In genomic region chr11:97609743-97610142, GRCm38 (mm10) we compare ENCODE assay signal across 24 mouse cellular contexts. TPM values are rescaled to one million over a fixed set of nuclear protein-coding genes. Genes with fewer than 3 reads are reported as not detected.
DNase-seq lines count a peak whose midpoint lies in the region; ATAC-seq lines count a peak whose summit lies in the region.
"Had no signal": no experiment of that assay in that cellular context is flagged by ENCODE, and none has a peak within 500 bp of the region (broad histone marks: within the 10 kb centered on the region; RNA-seq: fewer than 3 reads in every experiment).

No protein-coding gene starts in this region.

- no peaks in the 10 kb centered on the region for H3K27me3 ChIP-seq in hindbrain, embryonic 16.5 days (replicated peaks; ENCODE audit: control insufficient read depth, insufficient read depth, low read length)
- peaks cover 57% of the 10 kb centered on the region for H3K27me3 ChIP-seq in liver, embryonic 12.5 days (replicated peaks)
- H3K27me3 ChIP-seq: midbrain, embryonic 15.5 days had no signal

- H3K27ac ChIP-seq in hindbrain, embryonic 16.5 days (ENCODE audit: low read depth, low read length), result no peak overlapping the region
- no peak overlapping the region for H3K27ac ChIP-seq in liver, embryonic 12.5 days
- H3K27ac ChIP-seq: forebrain, embryonic 10.5 days; limb, embryonic 10.5 days; midbrain, embryonic 15.5 days had no signal

- no peak overlapping the region for H3K9ac ChIP-seq in hindbrain, embryonic 16.5 days (ENCODE audit: low read depth, low read length)
- H3K9ac ChIP-seq in liver, embryonic 12.5 days, result no peak overlapping the region
- H3K9ac ChIP-seq: midbrain, embryonic 15.5 days had no signal

- H3K9me3 ChIP-seq in hindbrain, embryonic 16.5 days (ENCODE audit: control insufficient read depth, low read length), result no peaks in the 10 kb centered on the region
- H3K9me3 ChIP-seq in liver, embryonic 12.5 days (replicated peaks), result no peaks in the 10 kb centered on the region
- H3K9me3 ChIP-seq: forebrain, embryonic 10.5 days; G1E; limb, embryonic 10.5 days; midbrain, embryonic 15.5 days had no signal

- ATAC-seq in hindbrain, embryonic 16.5 days, result no peak
- ATAC-seq in liver, embryonic 12.5 days, result no peak
- ATAC-seq: activated CD4-positive, CD25-positive, alpha-beta regulatory T cell, adult 4 months; inflammation-experienced regulatory T-cells, adult 6 months; midbrain, embryonic 15.5 days had no signal

- H3K4me3 ChIP-seq in hindbrain, embryonic 16.5 days (ENCODE audit: low read length), result no peak overlapping the region
- no peak overlapping the region for H3K4me3 ChIP-seq in liver, embryonic 12.5 days
- H3K4me3 ChIP-seq: forebrain, embryonic 10.5 days; limb, embryonic 10.5 days; midbrain, embryonic 15.5 days; myocyte had no signal

- H3K36me3 ChIP-seq in hindbrain, embryonic 16.5 days (ENCODE audit: control insufficient read depth, insufficient read depth, low read length), result no peaks in the 10 kb centered on the region
- no peaks in the 10 kb centered on the region for H3K36me3 ChIP-seq in liver, embryonic 12.5 days
- H3K36me3 ChIP-seq: forebrain, embryonic 10.5 days; limb, embryonic 10.5 days; midbrain, embryonic 15.5 days had no signal

- 91% methylated on average over 13 of the region's 13 CpGs for WGBS in hindbrain, embryonic 16.5 days
- 75% methylated on average over 13 of the region's 13 CpGs for WGBS in liver, embryonic 12.5 days (ENCODE audit: insufficient replicate concordance)

- peak; percentile 56 for DNase-seq in layer of hippocampus, adult 11-12 months (ENCODE audit: low spot score)
- no peak for DNase-seq in layer of hippocampus, adult 9-10 months (ENCODE audit: low spot score)
- DNase-seq in brain, adult 2 months (ENCODE audit: low read depth, low spot score), result peak; percentile 89
- peak; percentile 74 to 84 for DNase-seq in left cerebral cortex, adult 18-20 months (ENCODE audit: low spot score in 2 of 2)
- DNase-seq in right cerebral cortex, adult 2 months (ENCODE audit: low spot score in 2 of 2), result peak; percentile 80 to 87
- DNase-seq in cerebellum, adult 18-20 months, result no peak
- DNase-seq: adrenal gland, postnatal 10 days; cerebellum, adult 11 months; cerebellum, postnatal 36 days; gastrocnemius, postnatal 25 days; kidney, adult 9 months; kidney, postnatal 25 days; lung, adult 2 months had no signal

- no peaks in the 10 kb centered on the region for H3K4me1 ChIP-seq in hindbrain, embryonic 16.5 days (ENCODE audit: control insufficient read depth, insufficient read depth, low read depth, low read length)
- H3K4me1 ChIP-seq in liver, embryonic 12.5 days, result no peaks in the 10 kb centered on the region
- H3K4me1 ChIP-seq: forebrain, embryonic 10.5 days; limb, embryonic 10.5 days; midbrain, embryonic 15.5 days had no signal

- no peak overlapping the region for H3K4me2 ChIP-seq in hindbrain, embryonic 16.5 days (ENCODE audit: low read length)
- no peak overlapping the region for H3K4me2 ChIP-seq in liver, embryonic 12.5 days
- H3K4me2 ChIP-seq: midbrain, embryonic 15.5 days had no signal

RNA-seq across cellular contexts. Expression of gene Epop, which starts 19.8 kb away (rescaled TPM):
- 100 to 1,000 TPM; 103 to 109 TPM for total RNA-seq in left cerebral cortex, adult 18-20 months (2021)
- polyA plus RNA-seq in hindbrain, embryonic 16.5 days (2015; fragmentation: Nextera tagmentation; extraction: Ambion mirVana), result 1.2 and 1.4 TPM in 2 replicates
- polyA plus RNA-seq in liver, embryonic 12.5 days (2016; fragmentation: Nextera tagmentation; extraction: Ambion mirVana), result 3.6 and 4.1 TPM in 2 replicates

RNA-seq across cellular contexts. Expression of gene Srcin1, which starts 33.8 kb away (rescaled TPM):
- 100 to 1,000 TPM; 246 to 287 TPM for total RNA-seq in left cerebral cortex, adult 18-20 months (2021)
- 8.0 and 8.9 TPM in 2 replicates for polyA plus RNA-seq in hindbrain, embryonic 16.5 days (2015; fragmentation: Nextera tagmentation; extraction: Ambion mirVana)
- 0.01 and 0.10 TPM in 2 replicates for polyA plus RNA-seq in liver, embryonic 12.5 days (2016; fragmentation: Nextera tagmentation; extraction: Ambion mirVana)
- total RNA-seq: megakaryocyte-erythroid progenitor cell, adult 5-6 weeks had no signal
- polyA plus RNA-seq: activated CD4-positive, CD25-positive, alpha-beta regulatory T cell, adult 4 months; heart, postnatal 0 days; inflammation-experienced regulatory T-cells, adult 6 months; myocyte had no signal

RNA-seq across cellular contexts. Expression of gene Mllt6, which starts 53.5 kb away (rescaled TPM):
- 100 to 1,000 TPM; 135 to 149 TPM for total RNA-seq in left cerebral cortex, adult 18-20 months (2021)
- 3.1 and 3.3 TPM in 2 replicates for polyA plus RNA-seq in hindbrain, embryonic 16.5 days (2015; fragmentation: Nextera tagmentation; extraction: Ambion mirVana)
- polyA plus RNA-seq in liver, embryonic 12.5 days (2016; fragmentation: Nextera tagmentation; extraction: Ambion mirVana), result 0.32 and 0.33 TPM in 2 replicates

Comparison
In these comparisons a context has a peak if more than half of its experiments do, and no peak if none do; other contexts are left out.
1. DNase-seq: peak in layer of hippocampus, adult 11-12 months (single experiment), brain, adult 2 months (single experiment), left cerebral cortex, adult 18-20 months (2 of 2) and right cerebral cortex, adult 2 months (2 of 2); none in layer of hippocampus, adult 9-10 months (single experiment) and cerebellum, adult 18-20 months (0 of 2).